Mouse (Mus musculus): ENCODE results near the gene Smyd4. TPM values are rescaled to one million over a fixed set of nuclear protein-coding genes. Genes with fewer than 3 reads are reported as not detected.

The Smyd4 gene
- polyA plus RNA-seq, 1 experiment from 2014 or later: 16.9 TPM

GRCm38 (mm10) chr11:75422013-75422792, 74.0 kb downstream of the Smyd4 start, which contains the start of gene Serpinf1:
TSS of gene Serpinf1 (minus strand) at chr11:75422701.
- Histone ChIP-seq H3K9me3 (no peaks in the 10 kb centered on the region), H3K9ac (peak within 1 kb of the TSS; percentile 65), H3K27ac (peak within 1 kb of the TSS; percentile 73), H3K4me1 (peaks cover 29% of the 10 kb centered on the region), H3K27me3 (no peaks in the 10 kb centered on the region), H3K4me2 (replicated peaks) (peak within 1 kb of the TSS; percentile 80), H3K36me3 (peaks cover 5% of the 10 kb centered on the region), H3K4me3 (peak within 1 kb of the TSS; percentile 52)
- ATAC-seq (ENCODE audit: low FRiP score, low read depth): peak; percentile 51
- whole genome bisulfite sequencing: 20% methylated on average over 10 of the region's 10 CpGs

DNA sequence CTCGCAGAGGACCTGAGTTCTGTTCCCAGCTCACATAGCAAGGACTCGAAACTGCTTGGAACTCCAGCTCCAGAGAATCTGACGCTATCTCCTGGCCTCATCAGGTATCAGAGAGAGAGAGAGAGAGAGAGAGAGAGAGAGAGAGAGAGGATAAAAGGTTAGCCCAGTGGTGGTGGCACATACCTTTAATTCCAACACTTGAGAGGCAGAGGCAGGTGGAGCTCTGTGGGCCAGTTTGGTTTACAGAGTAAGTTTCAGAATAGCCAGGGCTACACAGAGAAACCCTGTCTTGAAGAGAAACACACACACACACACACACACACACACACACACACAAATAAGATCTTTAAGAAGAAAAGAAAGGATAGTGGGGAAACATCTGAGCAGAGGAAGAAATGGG, 74.9 kb downstream of the Smyd4 start:
- Histone ChIP-seq H3K4me1 (peaks cover 29% of the 10 kb centered on the region), H3K4me2 (replicated peaks) (no peak overlapping the region), H3K36me3 (no peaks in the 10 kb centered on the region), H3K27ac (no peak overlapping the region), H3K4me3 (no peak overlapping the region), H3K9me3 (no peaks in the 10 kb centered on the region), H3K9ac (no peak overlapping the region), H3K27me3 (no peaks in the 10 kb centered on the region)
- no peak for ATAC-seq (ENCODE audit: low FRiP score, low read depth)
- WGBS: 93% methylated on average over 3 of the region's 3 CpGs

GRCm38 (mm10) chr11:75424033-75424432, 75.8 kb downstream of the Smyd4 start:
- peaks cover 29% of the 10 kb centered on the region for H3K4me1 ChIP-seq
- H3K4me2 ChIP-seq (replicated peaks): no peak overlapping the region
- 92% methylated on average over 9 of the region's 9 CpGs for WGBS
- no peak for ATAC-seq (ENCODE audit: low FRiP score, low read depth)
- H3K9me3 ChIP-seq: no peaks in the 10 kb centered on the region
- H3K27me3 ChIP-seq: no peaks in the 10 kb centered on the region
- H3K27ac ChIP-seq: no peak overlapping the region
- no peak overlapping the region for H3K4me3 ChIP-seq
- H3K9ac ChIP-seq: no peak overlapping the region
- no peaks in the 10 kb centered on the region for H3K36me3 ChIP-seq

DNA sequence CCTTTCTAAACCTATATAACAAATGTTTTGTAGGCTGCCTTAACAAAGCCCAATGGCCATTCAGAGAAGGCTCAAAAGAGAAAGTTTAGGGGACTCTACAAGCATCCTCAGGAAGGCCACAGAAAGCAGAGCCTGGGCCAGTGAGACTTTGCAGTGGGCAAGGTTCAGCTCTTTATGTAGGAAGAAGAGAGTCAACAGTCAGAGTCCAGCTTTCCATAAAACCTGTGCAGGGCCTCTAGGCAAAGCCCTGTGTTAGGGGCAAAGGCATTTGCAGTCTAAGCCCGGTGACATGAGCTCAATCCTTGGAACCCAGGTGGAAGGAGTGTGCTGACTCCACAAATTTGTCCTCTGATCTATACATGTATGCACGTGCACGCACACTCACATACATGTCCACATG, 76.2 kb downstream of the Smyd4 start:
- Histone ChIP-seq H3K27ac (no peak overlapping the region), H3K9me3 (no peaks in the 10 kb centered on the region), H3K36me3 (no peaks in the 10 kb centered on the region), H3K4me2 (replicated peaks) (no peak overlapping the region), H3K4me3 (no peak overlapping the region), H3K4me1 (peaks cover 29% of the 10 kb centered on the region), H3K27me3 (no peaks in the 10 kb centered on the region), H3K9ac (no peak overlapping the region)
- 89% methylated on average over 3 of the region's 3 CpGs for WGBS
- no peak for ATAC-seq (ENCODE audit: low FRiP score, low read depth)

DNA sequence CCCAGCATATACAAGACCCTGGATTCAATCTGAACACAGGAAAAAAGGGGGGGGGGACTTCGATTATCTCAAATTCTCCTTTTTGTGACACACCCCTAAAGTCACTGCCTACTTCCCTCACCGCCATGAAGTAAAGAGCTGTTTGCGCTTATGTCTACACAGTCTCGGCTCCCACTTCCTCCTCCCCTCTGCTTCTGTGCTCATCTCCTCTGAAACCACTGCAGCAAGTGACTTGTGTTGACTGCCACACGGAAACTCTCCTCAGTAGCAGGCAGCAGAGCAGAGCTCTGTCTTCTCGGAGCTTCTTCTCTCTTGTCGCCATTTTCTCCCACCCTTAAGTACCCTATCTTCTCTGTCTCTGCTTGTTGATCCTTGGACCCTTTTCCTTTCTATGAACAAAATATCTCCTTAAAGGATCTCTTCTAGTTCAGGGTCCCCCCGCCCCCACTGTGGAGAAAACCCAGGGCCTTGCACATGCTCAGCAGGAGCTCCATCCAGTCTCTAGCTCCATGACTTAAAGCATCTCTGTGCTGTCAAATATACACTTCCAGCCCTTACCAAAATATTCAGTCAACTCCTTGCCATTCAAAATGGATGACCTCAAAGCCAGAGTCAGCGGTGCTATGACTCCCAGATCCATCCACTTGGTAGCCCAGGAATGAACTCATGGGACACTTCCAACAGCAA, 80.9 kb downstream of the Smyd4 start:
- WGBS: 83% methylated on average over 9 of the region's 9 CpGs
- Histone ChIP-seq H3K9ac (no peak overlapping the region), H3K9me3 (peaks cover under 1% of the 10 kb centered on the region; the same call in 1 of the 2 replicates)

GRCm38 (mm10) chr11:75431307-75431706, 83.1 kb downstream of the Smyd4 start:
- no peaks in the 10 kb centered on the region for H3K36me3 ChIP-seq
- H3K4me2 ChIP-seq (replicated peaks): no peak overlapping the region
- no peak overlapping the region for H3K9ac ChIP-seq
- H3K4me1 ChIP-seq: no peaks in the 10 kb centered on the region
- H3K4me3 ChIP-seq: no peak overlapping the region
- H3K27ac ChIP-seq: no peak overlapping the region
- peaks cover 4% of the 10 kb centered on the region; the same call in 1 of the 2 replicates for H3K9me3 ChIP-seq
- no peak for ATAC-seq (ENCODE audit: low FRiP score, low read depth)
- WGBS: 72% methylated on average over 11 of the region's 11 CpGs
- H3K27me3 ChIP-seq: no peaks in the 10 kb centered on the region

More for the DNA sequence above, 80.9 kb downstream of the Smyd4 start:
- no peaks in the 10 kb centered on the region for H3K36me3 ChIP-seq
- H3K4me3 ChIP-seq: no peak overlapping the region
- no peaks in the 10 kb centered on the region for H3K27me3 ChIP-seq
- no peaks in the 10 kb centered on the region for H3K4me1 ChIP-seq
- ATAC-seq (ENCODE audit: low FRiP score, low read depth): no peak
- no peak overlapping the region for H3K4me2 ChIP-seq (replicated peaks)
- no peak overlapping the region for H3K27ac ChIP-seq

DNA sequence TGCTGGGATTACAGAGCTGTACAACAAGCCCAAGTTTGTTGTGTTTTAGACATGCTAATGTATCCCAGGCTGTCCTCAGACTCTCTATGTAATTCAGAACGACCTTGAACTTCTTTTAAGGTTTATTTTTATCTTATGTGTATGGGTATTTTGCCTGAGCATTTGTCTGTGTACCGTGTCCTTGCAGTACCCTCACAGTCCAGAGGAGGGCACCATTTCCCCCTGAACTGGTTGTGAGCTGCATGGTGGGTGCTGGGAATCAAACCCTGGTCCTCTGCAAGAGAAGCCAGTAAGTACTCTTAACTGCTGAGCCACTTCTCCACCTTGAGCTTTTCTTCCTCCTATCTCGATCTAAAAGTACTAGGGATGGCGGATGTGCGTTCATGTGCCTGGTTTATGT, 85.9 kb downstream of the Smyd4 start:
- no peak overlapping the region for H3K4me3 ChIP-seq
- no peaks in the 10 kb centered on the region for H3K27me3 ChIP-seq
- no peaks in the 10 kb centered on the region for H3K4me1 ChIP-seq
- no peak overlapping the region for H3K9ac ChIP-seq
- peaks cover 4% of the 10 kb centered on the region; the same call in 1 of the 2 replicates for H3K9me3 ChIP-seq
- no peak overlapping the region for H3K27ac ChIP-seq
- no peak overlapping the region for H3K4me2 ChIP-seq (replicated peaks)
- 90% methylated on average over 5 of the region's 5 CpGs for WGBS
- no peaks in the 10 kb centered on the region for H3K36me3 ChIP-seq
- no peak for ATAC-seq (ENCODE audit: low FRiP score, low read depth)

DNA sequence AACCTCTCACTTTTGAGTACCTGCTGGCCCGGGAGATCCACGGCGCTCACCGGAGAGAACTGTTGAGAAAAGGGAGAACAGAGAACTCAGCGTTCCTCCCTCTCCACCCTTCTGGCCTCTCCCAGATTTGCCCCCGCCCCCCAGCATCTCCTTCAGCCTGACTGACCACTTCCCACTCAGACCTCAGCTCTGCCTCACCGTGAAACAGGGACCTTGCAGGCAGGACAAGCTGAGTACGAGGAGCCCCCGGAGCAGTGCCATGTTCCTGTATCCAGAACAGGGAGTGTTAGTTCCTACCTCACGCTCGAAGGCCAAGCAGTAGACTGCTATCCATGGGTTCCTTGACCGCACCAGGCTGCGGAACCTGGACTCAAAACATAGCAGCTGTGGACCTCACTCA, 90.0 kb downstream of the Smyd4 start:
- 79% methylated on average over 13 of the region's 13 CpGs for WGBS

DNA sequence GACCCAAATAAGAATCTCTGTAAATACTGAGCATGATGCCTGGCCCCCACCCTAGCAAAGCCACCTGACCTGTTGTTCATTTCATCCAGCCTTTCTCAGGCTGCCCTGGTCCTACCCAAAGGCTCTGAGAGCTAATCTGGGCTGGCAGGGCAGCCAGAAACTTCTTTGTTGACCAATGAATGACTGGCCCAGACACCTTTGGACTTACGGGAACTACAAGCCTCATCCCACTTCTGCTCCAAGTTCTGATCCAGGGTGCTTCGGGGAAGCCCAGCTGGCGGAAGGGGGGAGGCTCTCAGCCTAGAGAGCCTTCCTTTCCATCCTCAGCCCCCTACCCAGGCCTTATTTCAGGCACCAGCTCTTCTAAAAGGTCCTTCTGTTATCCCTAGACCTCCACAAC, 90.6 kb downstream of the Smyd4 start:
- Histone ChIP-seq H3K4me3 (no peak overlapping the region), H3K9ac (no peak overlapping the region), H3K27me3 (no peaks in the 10 kb centered on the region), H3K4me1 (no peaks in the 10 kb centered on the region), H3K27ac (no peak overlapping the region), H3K9me3 (peaks cover 4% of the 10 kb centered on the region; the same call in 1 of the 2 replicates), H3K36me3 (peaks cover 24% of the 10 kb centered on the region), H3K4me2 (replicated peaks) (no peak overlapping the region)
- no peak for ATAC-seq (ENCODE audit: low FRiP score, low read depth)
- 92% methylated on average over 3 of the region's 3 CpGs for WGBS

More for the DNA sequence above, 90.0 kb downstream of the Smyd4 start:
- H3K9me3 ChIP-seq: peaks cover 4% of the 10 kb centered on the region; the same call in 1 of the 2 replicates
- H3K27ac ChIP-seq: no peak overlapping the region
- H3K36me3 ChIP-seq: peaks cover 21% of the 10 kb centered on the region
- no peak for ATAC-seq (ENCODE audit: low FRiP score, low read depth)
- no peaks in the 10 kb centered on the region for H3K4me1 ChIP-seq
- H3K4me2 ChIP-seq (replicated peaks): no peak overlapping the region
- H3K9ac ChIP-seq: no peak overlapping the region
- no peak overlapping the region for H3K4me3 ChIP-seq
- H3K27me3 ChIP-seq: no peaks in the 10 kb centered on the region

DNA sequence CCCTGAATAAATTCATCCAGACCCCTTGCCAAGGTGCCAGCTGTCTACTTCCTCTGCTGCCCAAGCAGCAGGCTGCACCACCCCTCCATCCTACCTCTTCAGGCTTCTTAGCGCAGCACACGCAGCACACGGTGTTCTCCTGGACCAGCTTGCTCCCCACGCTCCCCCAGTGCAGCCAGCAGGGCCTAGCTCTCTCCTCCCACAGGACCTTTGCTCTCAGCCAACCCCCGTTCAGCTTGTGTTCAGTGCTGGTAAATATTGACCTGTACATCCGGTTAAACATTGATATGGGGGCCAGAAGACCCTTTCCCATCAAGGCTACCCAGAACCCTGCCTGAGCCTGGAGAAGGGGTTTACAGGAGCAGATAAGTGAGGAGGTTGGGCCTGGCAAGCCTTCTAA, 91.1 kb downstream of the Smyd4 start, which contains the start of gene Serpinf2:
TSS of gene Serpinf2 (minus strand) at position 229 of the 400 bp plus-strand sequence.
- H3K27me3 ChIP-seq: no peaks in the 10 kb centered on the region
- peaks cover 1% of the 10 kb centered on the region; the same call in 1 of the 2 replicates for H3K9me3 ChIP-seq
- no peak for ATAC-seq (ENCODE audit: low FRiP score, low read depth)
- peaks cover 30% of the 10 kb centered on the region for H3K36me3 ChIP-seq
- no peak within 1 kb of the TSS for H3K9ac ChIP-seq
- H3K27ac ChIP-seq: no peak within 1 kb of the TSS
- no peaks in the 10 kb centered on the region for H3K4me1 ChIP-seq
- no peak within 1 kb of the TSS for H3K4me3 ChIP-seq
- 84% methylated on average over 6 of the region's 6 CpGs for WGBS
- H3K4me2 ChIP-seq (replicated peaks): no peak within 1 kb of the TSS

GRCm38 (mm10) chr11:75439951-75440350, 91.7 kb downstream of the Smyd4 start:
- Histone ChIP-seq H3K27ac (no peak overlapping the region), H3K9ac (no peak overlapping the region), H3K4me1 (no peaks in the 10 kb centered on the region), H3K4me2 (replicated peaks) (no peak overlapping the region), H3K4me3 (no peak overlapping the region), H3K27me3 (no peaks in the 10 kb centered on the region), H3K9me3 (no peaks in the 10 kb centered on the region), H3K36me3 (peaks cover 36% of the 10 kb centered on the region)
- WGBS: 83% methylated on average over 3 of the region's 3 CpGs
- no peak for ATAC-seq (ENCODE audit: low FRiP score, low read depth)

DNA sequence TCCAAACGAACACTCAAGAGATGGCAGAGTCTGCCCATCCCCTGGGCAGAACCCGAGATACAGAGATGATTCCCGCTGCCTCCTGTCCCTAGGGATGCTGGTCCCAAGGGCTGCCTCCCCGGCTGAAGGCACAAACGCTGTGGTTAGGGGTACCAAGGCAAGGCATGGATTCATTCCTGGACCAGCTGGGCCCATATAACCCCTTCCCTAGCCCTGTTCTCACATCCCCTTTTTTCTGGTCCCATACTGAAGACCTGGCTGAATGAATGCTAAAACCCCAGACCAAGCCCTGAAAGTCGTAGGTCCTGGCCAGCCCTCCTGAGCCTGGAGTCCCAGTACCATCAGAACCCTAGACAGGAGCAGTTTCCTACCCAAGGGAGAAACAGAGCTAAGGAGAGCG, 92.8 kb downstream of the Smyd4 start:
- WGBS: 74% methylated on average over 7 of the region's 7 CpGs
- Histone ChIP-seq H3K9ac (0 out of 2 replicates have a peak overlapping the region, but pooled peaks have one; percentile 35), H3K9me3 (no peaks in the 10 kb centered on the region), H3K4me3 (no peak overlapping the region), H3K4me1 (no peaks in the 10 kb centered on the region), H3K4me2 (replicated peaks) (no peak overlapping the region), H3K27ac (no peak overlapping the region), H3K27me3 (no peaks in the 10 kb centered on the region), H3K36me3 (peaks cover 45% of the 10 kb centered on the region)
- no peak for ATAC-seq (ENCODE audit: low FRiP score, low read depth)
